Mouse (Mus musculus) hindbrain, embryonic 14.5 days (tissue): ENCODE measurements around the gene Ankib1. TPM values are rescaled to one million over a fixed set of nuclear protein-coding genes. Genes with fewer than 3 reads are reported as not detected.

ENCODE experiments used
- ATAC-seq: fragments of 200-750 bp; cut with Nextera tagmentation; 2 replicates; pipeline ENCODE4 v1.8.0; 2017; ENCODE audit warnings: moderate number of reproducible peaks, mild to moderate bottlenecking, moderate TSS enrichment, moderate library complexity; ENCODE audit not compliant: low FRiP score
- DNase-seq: peaks from one replicate; pipeline ENCODE4 v3.0.0-alpha.2; 2015; ENCODE audit warnings: low spot score
- H3K27ac ChIP-seq: fragments of 300-500 bp; sonication (generic); 2 replicates; pipeline ENCODE4 v1.5.1; 2014; ENCODE audit warnings: mild to moderate bottlenecking, moderate library complexity
- H3K27me3 ChIP-seq: fragments of 300-500 bp; sonication (generic); 2 replicates; pipeline ENCODE4 v1.6.1; 2014; ENCODE audit warnings: mild to moderate bottlenecking, low read length, mixed read lengths; ENCODE audit not compliant: control insufficient read depth, insufficient read depth
- H3K36me3 ChIP-seq: fragments of 300-500 bp; sonication (generic); replicated peaks from 2 replicates; pipeline ENCODE4 v1.6.1; 2014; ENCODE audit not compliant: control insufficient read depth, insufficient read depth
- H3K4me1 ChIP-seq: fragments of 300-500 bp; sonication (generic); replicated peaks from 2 replicates; pipeline ENCODE4 v1.6.1; 2014; ENCODE audit warnings: antibody characterized with exemption, low read length, mixed read lengths; ENCODE audit not compliant: control insufficient read depth, insufficient read depth
- H3K4me2 ChIP-seq: fragments of 300-500 bp; sonication (generic); replicated peaks from 2 replicates; pipeline ENCODE4 v1.6.1; 2014; ENCODE audit warnings: mild to moderate bottlenecking, moderate library complexity
- H3K4me3 ChIP-seq: fragments of 300-500 bp; sonication (generic); replicated peaks from 2 replicates; pipeline ENCODE4 v1.5.1; 2014; ENCODE audit warnings: mild to moderate bottlenecking, low read length
- H3K9ac ChIP-seq: fragments of 300-500 bp; sonication (generic); 2 replicates; pipeline ENCODE4 v1.6.1; 2014
- H3K9me3 ChIP-seq: fragments of 300-500 bp; sonication (generic); 2 replicates; pipeline ENCODE4 v1.6.1; 2016; ENCODE audit warnings: low read length; ENCODE audit not compliant: control insufficient read depth
- WGBS: fragments of 180-500 bp; shearing (Covaris S2); extraction: QIAGEN DNeasy Blood & Tissue Kit; methylation state at CpG from one replicate; pipeline ENCODE4 v1.1.7; 2014; 5-methylcytosine and 5-hydroxymethylcytosine counted together
- polyA plus RNA-seq: library from polyadenylated mRNA; unstranded; fragments of >200 nt; fragmentation: Nextera tagmentation; extraction: Ambion mirVana; gene quantifications from 2 replicates; pipeline ENCODE4 v1.2.1, GENCODE M21; 2014

Gene Ankib1
- polyA plus RNA-seq: 25.0 and 25.7 TPM in 2 replicates

GRCm38 (mm10) chr5:3802433-3803291, at the start of gene Ankib1, which contains the start of gene Krit1:
Gene Ankib1 (minus strand): TSS chr5:3802925.
Gene Krit1 (plus strand): TSS chr5:3803184.
- Histone ChIP-seq H3K9me3 (no peaks in the 10 kb centered on the region), H3K36me3 (peaks cover 7% of the 10 kb centered on the region; the same call in 1 of the 2 replicates), H3K4me2 (peak within 1 kb of the TSS; percentile 74), H3K27ac (peak within 1 kb of the TSS; percentile 89), H3K4me1 (peaks cover 19% of the 10 kb centered on the region), H3K27me3 (no peaks in the 10 kb centered on the region), H3K9ac (peak within 1 kb of the TSS; percentile 89), H3K4me3 (peak within 1 kb of the TSS; percentile 87)
- DNase-seq (peak; percentile 90), ATAC-seq (peak; percentile 96)
- under 1% methylated on average over 92 of the region's 109 CpGs for WGBS

- Histone ChIP-seq H3K4me3 (peak within 1 kb of the TSS; percentile 33), H3K27ac (no peak within 1 kb of the TSS), H3K27me3 (no peaks in the 10 kb centered on the region), H3K36me3 (peaks cover 23% of the 10 kb centered on the region), H3K4me1 (peaks cover 4% of the 10 kb centered on the region; the same call in 1 of the 2 replicates), H3K4me2 (peak within 1 kb of the TSS; percentile 60), H3K9ac (peak within 1 kb of the TSS; percentile 35; the same call in 1 of the 2 replicates), H3K9me3 (no peaks in the 10 kb centered on the region)
- DNase-seq (no peak), ATAC-seq (no peak)
- WGBS: 4% methylated on average over 24 of the region's 24 CpGs
These were observed 42.3 kb upstream of the Ankib1 start, which contains the start of gene Lrrd1 for GRCm38 (mm10) chr5:3845026-3845425. Gene Lrrd1 (plus strand): TSS chr5:3845173.

- Histone ChIP-seq H3K36me3 (peaks cover 72% of the 10 kb centered on the region), H3K27me3 (no peaks in the 10 kb centered on the region), H3K27ac (no peak overlapping the region), H3K4me3 (no peak overlapping the region), H3K9ac (no peak overlapping the region), H3K4me2 (no peak overlapping the region), H3K4me1 (no peaks in the 10 kb centered on the region), H3K9me3 (0 out of 2 replicates have a peak, but pooled peaks cover 7% of the 10 kb centered on the region)
- ATAC-seq (no peak), DNase-seq (no peak)
- WGBS: 81% methylated on average over 1 of the region's 1 CpGs
These were observed 31.4 kb upstream of the Ankib1 start for GRCm38 (mm10) chr5:3834107-3834506.

- no peak for DNase-seq
- no peak overlapping the region for H3K27ac ChIP-seq
- WGBS: 97% methylated on average over 1 of the region's 1 CpGs
- no peak overlapping the region for H3K9ac ChIP-seq
- no peak for ATAC-seq
- H3K4me1 ChIP-seq: peaks cover 7% of the 10 kb centered on the region
- H3K4me2 ChIP-seq: no peak overlapping the region
- no peaks in the 10 kb centered on the region for H3K9me3 ChIP-seq
- no peaks in the 10 kb centered on the region for H3K27me3 ChIP-seq
- H3K4me3 ChIP-seq: no peak overlapping the region
- peaks cover 48% of the 10 kb centered on the region for H3K36me3 ChIP-seq
These were observed 5.7 kb upstream of the Ankib1 start for GRCm38 (mm10) chr5:3808472-3808871.

GRCm38 (mm10) chr5:3803292-3804165, 804 bp upstream of the Ankib1 start:
- Histone ChIP-seq H3K4me1 (peaks cover 19% of the 10 kb centered on the region), H3K4me2 (peak overlapping the region; percentile 74), H3K9me3 (no peaks in the 10 kb centered on the region), H3K4me3 (peak overlapping the region; percentile 87), H3K27me3 (no peaks in the 10 kb centered on the region), H3K9ac (peak overlapping the region; percentile 89), H3K36me3 (peaks cover 14% of the 10 kb centered on the region; the same call in 1 of the 2 replicates), H3K27ac (peak overlapping the region; percentile 89)
- ATAC-seq: peak; percentile 80
- no peak for DNase-seq
- WGBS: 1% methylated on average over 36 of the region's 36 CpGs

- peak; percentile 0; the same call in 1 of the 2 replicates for ATAC-seq
- Histone ChIP-seq H3K9me3 (no peaks in the 10 kb centered on the region), H3K9ac (peak overlapping the region; percentile 89), H3K27ac (peak overlapping the region; percentile 89), H3K4me3 (peak overlapping the region; percentile 87), H3K36me3 (no peaks in the 10 kb centered on the region), H3K27me3 (no peaks in the 10 kb centered on the region), H3K4me2 (peak overlapping the region; percentile 74), H3K4me1 (peaks cover 19% of the 10 kb centered on the region)
- DNase-seq: no peak
- WGBS: 7% methylated on average over 18 of the region's 18 CpGs
These were observed 873 bp downstream of the Ankib1 start for GRCm38 (mm10) chr5:3801672-3802432.

- ATAC-seq: no peak
- WGBS: 79% methylated on average over 4 of the region's 4 CpGs
- peak overlapping the region; percentile 40 for H3K9ac ChIP-seq
- H3K27ac ChIP-seq: no peak overlapping the region
- no peaks in the 10 kb centered on the region for H3K36me3 ChIP-seq
- H3K4me1 ChIP-seq: peaks cover 19% of the 10 kb centered on the region
- peak overlapping the region; percentile 87 for H3K4me3 ChIP-seq
- no peak for DNase-seq
- no peaks in the 10 kb centered on the region for H3K9me3 ChIP-seq
- peak overlapping the region; percentile 74 for H3K4me2 ChIP-seq
- no peaks in the 10 kb centered on the region for H3K27me3 ChIP-seq
These were observed 1.8 kb downstream of the Ankib1 start for GRCm38 (mm10) chr5:3800881-3801280.

GRCm38 (mm10) chr5:3800041-3800440, 2.7 kb downstream of the Ankib1 start:
- no peak for ATAC-seq
- H3K36me3 ChIP-seq: 0 out of 2 replicates have a peak, but pooled peaks cover 1% of the 10 kb centered on the region
- peaks cover 16% of the 10 kb centered on the region for H3K4me1 ChIP-seq
- H3K27me3 ChIP-seq: no peaks in the 10 kb centered on the region
- H3K4me3 ChIP-seq: no peak overlapping the region
- WGBS: 93% methylated on average over 1 of the region's 1 CpGs
- no peak overlapping the region for H3K9ac ChIP-seq
- H3K4me2 ChIP-seq: no peak overlapping the region
- no peaks in the 10 kb centered on the region for H3K9me3 ChIP-seq
- no peak overlapping the region for H3K27ac ChIP-seq
- DNase-seq: no peak
